Mouse (Mus musculus) lung, embryonic 14.5 days (tissue): ENCODE data around the gene Ankrd13d. TPM values are rescaled to one million over a fixed set of nuclear protein-coding genes. Genes with fewer than 3 reads are reported as not detected.

ENCODE experiments used
- ATAC-seq: fragments of 200-750 bp; cut with Nextera tagmentation; 2 replicates; pipeline ENCODE4 v1.8.0; 2017; ENCODE audit warnings: mild to moderate bottlenecking, moderate TSS enrichment, moderate library complexity; ENCODE audit not compliant: insufficient read depth
- DNase-seq: peaks from one replicate; pipeline ENCODE4 v3.0.0-alpha.2; 2015
- H3K27ac ChIP-seq: fragments of 300-500 bp; sonication (generic); 2 replicates; pipeline ENCODE4 v1.5.1; 2014; ENCODE audit warnings: low read depth, mild to moderate bottlenecking, moderate library complexity
- H3K27me3 ChIP-seq: fragments of 300-500 bp; sonication (generic); 2 replicates; pipeline ENCODE4 v1.6.1; 2014; ENCODE audit warnings: low read length, control low read depth; ENCODE audit not compliant: insufficient read depth
- H3K36me3 ChIP-seq: fragments of 300-500 bp; sonication (generic); 2 replicates; pipeline ENCODE4 v1.6.1; 2014; ENCODE audit warnings: control low read depth; ENCODE audit not compliant: insufficient read depth
- H3K4me1 ChIP-seq: fragments of 300-500 bp; sonication (generic); 2 replicates; pipeline ENCODE4 v1.6.1; 2014; ENCODE audit warnings: antibody characterized with exemption, control low read depth; ENCODE audit not compliant: insufficient read depth
- H3K4me2 ChIP-seq: fragments of 300-500 bp; sonication (generic); 2 replicates; pipeline ENCODE4 v1.6.1; 2014; ENCODE audit warnings: mild to moderate bottlenecking
- H3K4me3 ChIP-seq: fragments of 300-500 bp; sonication (generic); 2 replicates; pipeline ENCODE4 v1.5.1; 2014; ENCODE audit warnings: low read depth, low read length
- H3K9ac ChIP-seq: fragments of 300-500 bp; sonication (generic); 2 replicates; pipeline ENCODE4 v1.6.1; 2014
- H3K9me3 ChIP-seq: fragments of 300-500 bp; sonication (generic); 2 replicates; pipeline ENCODE4 v1.6.1; 2016; ENCODE audit warnings: low read depth, low read length, control low read depth
- CTCF ChIP-seq: IDR thresholded peaks from 2 replicates; pipeline ENCODE4 v1.5.1; 2016; ENCODE audit warnings: antibody characterized with exemption, low read depth
- WGBS: fragments of 180-500 bp; shearing (Covaris S2); extraction: QIAGEN DNeasy Blood & Tissue Kit; methylation state at CpG from one replicate; pipeline ENCODE4 v1.1.7; 2014; 5-methylcytosine and 5-hydroxymethylcytosine counted together
- polyA plus RNA-seq: library from polyadenylated mRNA; unstranded; fragments of >200 nt; fragmentation: Nextera tagmentation; extraction: Ambion mirVana; gene quantifications from 2 replicates; pipeline ENCODE4 v1.2.1, GENCODE M21; 2014

The Ankrd13d gene
- polyA plus RNA-seq, 1 experiment from 2014 or later = 2.8 TPM

GRCm38 (mm10) chr19:4301735-4302651 lies 19.1 kb upstream of the Ankrd13d start:
- 21% methylated on average over 21 of the region's 21 CpGs for WGBS
- Histone ChIP-seq H3K36me3 (0 out of 2 replicates have a peak, but pooled peaks cover 6% of the 10 kb centered on the region), H3K9me3 (no peaks in the 10 kb centered on the region), H3K4me1 (peaks cover 37% of the 10 kb centered on the region), H3K27ac (peak overlapping the region; percentile 79), H3K4me3 (peak overlapping the region; percentile 14), H3K27me3 (no peaks in the 10 kb centered on the region), H3K9ac (peak overlapping the region; percentile 38; the same call in 1 of the 2 replicates), H3K4me2 (peak overlapping the region; percentile 55)
- no peak for TF ChIP-seq CTCF
- peak; percentile 69 for DNase-seq
- peak; percentile 14; the same call in 1 of the 2 replicates for ATAC-seq

- H3K27me3 ChIP-seq = no peaks in the 10 kb centered on the region
- no peak for ATAC-seq
- peak overlapping the region; percentile 38; the same call in 1 of the 2 replicates for H3K9ac ChIP-seq
- TF ChIP-seq CTCF = no peak
- H3K27ac ChIP-seq = peak overlapping the region; percentile 79; the same call in 1 of the 2 replicates
- H3K4me2 ChIP-seq = peak overlapping the region; percentile 55
- no peak overlapping the region for H3K4me3 ChIP-seq
- H3K4me1 ChIP-seq = peaks cover 37% of the 10 kb centered on the region
- H3K36me3 ChIP-seq = 0 out of 2 replicates have a peak, but pooled peaks cover 9% of the 10 kb centered on the region
- H3K9me3 ChIP-seq = no peaks in the 10 kb centered on the region
- DNase-seq = no peak
- 48% methylated on average over 11 of the region's 11 CpGs for WGBS
Measured at GRCm38 (mm10) chr19:4300852-4301734, 18.2 kb upstream of the Ankrd13d start.

- 0 out of 2 replicates have a peak, but pooled peaks cover 12% of the 10 kb centered on the region for H3K36me3 ChIP-seq
- H3K4me3 ChIP-seq = no peak overlapping the region
- DNase-seq (peak; percentile 18), ATAC-seq (no peak)
- no peak overlapping the region; the same call in 1 of the 2 replicates for H3K4me2 ChIP-seq
- H3K4me1 ChIP-seq = peaks cover 37% of the 10 kb centered on the region
- H3K27me3 ChIP-seq = no peaks in the 10 kb centered on the region
- no peak overlapping the region; the same call in 1 of the 2 replicates for H3K27ac ChIP-seq
- no peak overlapping the region for H3K9ac ChIP-seq
- no peak for TF ChIP-seq CTCF
- no peaks in the 10 kb centered on the region for H3K9me3 ChIP-seq
- WGBS = 48% methylated on average over 7 of the region's 7 CpGs
Measured at GRCm38 (mm10) chr19:4300271-4300704, 17.4 kb upstream of the Ankrd13d start.

- DNase-seq (no peak), ATAC-seq (no peak)
- H3K4me3 ChIP-seq = no peak overlapping the region
- no peaks in the 10 kb centered on the region for H3K27me3 ChIP-seq
- no peak overlapping the region for H3K27ac ChIP-seq
- no peak overlapping the region for H3K9ac ChIP-seq
- peaks cover 34% of the 10 kb centered on the region for H3K4me1 ChIP-seq
- H3K9me3 ChIP-seq = no peaks in the 10 kb centered on the region
- 0 out of 2 replicates have a peak, but pooled peaks cover 17% of the 10 kb centered on the region for H3K36me3 ChIP-seq
- TF ChIP-seq CTCF = no peak
- no peak overlapping the region for H3K4me2 ChIP-seq
- WGBS = 77% methylated on average over 6 of the region's 6 CpGs
Measured at GRCm38 (mm10) chr19:4299574-4300270, 16.8 kb upstream of the Ankrd13d start.

GRCm38 (mm10) chr19:4299126-4299525 lies 16.2 kb upstream of the Ankrd13d start:
- H3K27me3 ChIP-seq = no peaks in the 10 kb centered on the region
- no peak overlapping the region for H3K9ac ChIP-seq
- H3K4me3 ChIP-seq = no peak overlapping the region
- no peak overlapping the region for H3K4me2 ChIP-seq
- no peak for DNase-seq
- peaks cover 23% of the 10 kb centered on the region; the same call in 1 of the 2 replicates for H3K36me3 ChIP-seq
- no peaks in the 10 kb centered on the region for H3K9me3 ChIP-seq
- H3K27ac ChIP-seq = no peak overlapping the region
- H3K4me1 ChIP-seq = peaks cover 30% of the 10 kb centered on the region
- no peak for ATAC-seq
- no peak for TF ChIP-seq CTCF
- 88% methylated on average over 7 of the region's 7 CpGs for WGBS
